Mouse (Mus musculus) C2C12 (cell line): Measurements from ENCODE around the gene Adrb1.

Experiments used
- CEBPB ChIP-seq: IDR thresholded peaks from one replicate; pipeline ENCODE4 v1.6.1; 2011; ENCODE audit warnings: low read depth, mild to moderate bottlenecking, control low read depth, moderate library complexity
- CTCF ChIP-seq: IDR thresholded peaks from one replicate; pipeline ENCODE4 v1.5.1; 2011; ENCODE audit not compliant: control insufficient read depth, insufficient read depth, insufficient read length
- FOSL1 ChIP-seq: IDR thresholded peaks from one replicate; pipeline ENCODE4 v1.8.0; 2011; ENCODE audit warnings: mild to moderate bottlenecking, low read length; ENCODE audit not compliant: poor library complexity, insufficient read depth, severe bottlenecking
- MAX ChIP-seq: IDR thresholded peaks from one replicate; pipeline ENCODE4 v1.6.1; 2011; ENCODE audit warnings: mild to moderate bottlenecking, control low read depth
- MYOD1 ChIP-seq: IDR thresholded peaks from one replicate; pipeline ENCODE4 v1.6.1; 2011; ENCODE audit warnings: low read depth; ENCODE audit not compliant: control insufficient read depth, insufficient read length
- USF1 ChIP-seq: IDR thresholded peaks from one replicate; pipeline ENCODE4 v1.6.1; 2011; ENCODE audit warnings: low read depth, mild to moderate bottlenecking, control low read depth, moderate library complexity

- no peak for TF ChIP-seq CTCF
- no peak for TF ChIP-seq MAX
- TF ChIP-seq USF1 = no peak
- TF ChIP-seq FOSL1 = no peak
- TF ChIP-seq MYOD1 = no peak
- no peak for TF ChIP-seq CEBPB
Observed at GRCm38 (mm10) chr19:56687676-56688075, 34.3 kb upstream of the Adrb1 start.
